Mouse (Mus musculus): Measurements from ENCODE around the gene Cdh18. TPM values are rescaled to one million over a fixed set of nuclear protein-coding genes. Genes with fewer than 3 reads are reported as not detected.

Cdh18 gene
- total and polyA plus RNA-seq, 2 experiments = 0.18 to 0.28 TPM

DNA sequence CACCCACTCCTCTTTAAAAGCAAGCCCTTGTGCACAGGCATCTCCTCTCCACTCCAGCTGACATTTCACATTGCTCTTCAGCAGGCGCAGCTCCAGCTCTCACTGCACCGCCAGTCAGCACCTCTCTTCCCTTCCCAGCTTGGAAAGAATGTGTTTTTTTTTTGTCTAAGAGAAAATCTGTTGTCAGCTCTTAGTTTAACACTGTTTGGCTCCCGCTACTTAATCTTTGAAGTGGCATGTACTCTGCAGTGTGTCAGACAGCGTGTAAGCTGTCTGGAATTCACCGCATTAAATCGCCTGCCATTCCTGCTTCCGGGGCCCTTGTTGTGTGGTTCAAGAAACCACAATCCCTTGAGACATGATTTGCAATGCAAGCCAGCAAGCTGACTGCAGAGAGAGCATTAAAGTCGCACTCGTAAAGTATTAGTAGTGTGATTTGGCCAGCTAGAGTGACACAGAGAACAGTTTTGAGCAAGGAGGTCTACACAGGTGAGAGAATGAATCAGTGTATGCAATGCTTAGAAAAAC is 903.3 kb downstream of the Cdh18 start:
- DNase-seq (ENCODE audit: extremely low read depth, low read depth, low spot score) = no peak
- Histone ChIP-seq H3K36me3 (ENCODE audit: control insufficient read depth, insufficient read depth, low read length) (no peaks in the 10 kb centered on the region), H3K4me3 (ENCODE audit: insufficient read depth, low read depth, low read length) (no peak overlapping the region), H3K9ac (ENCODE audit: low read depth, low read length) (no peak overlapping the region), H3K27me3 (ENCODE audit: control insufficient read depth, insufficient read depth, low read length) (no peaks in the 10 kb centered on the region), H3K79me2 (ENCODE audit: control insufficient read depth, insufficient read depth, low read length) (no peaks in the 10 kb centered on the region), H3K4me1 (ENCODE audit: control insufficient read depth, insufficient read depth, low read length) (no peaks in the 10 kb centered on the region), H3K27ac (replicated peaks; ENCODE audit: insufficient read depth, low read depth, low read length) (no peak overlapping the region)
- no peak for TF ChIP-seq CTCF (IDR thresholded peaks at IDR 0.05; ENCODE audit: low read depth, low read length)
- no peak for TF ChIP-seq POLR2A (IDR thresholded peaks at IDR 0.05; ENCODE audit: extremely low read depth, insufficient read depth, low read length)
- 67% methylated on average over 9 of the region's 9 CpGs for WGBS

DNA sequence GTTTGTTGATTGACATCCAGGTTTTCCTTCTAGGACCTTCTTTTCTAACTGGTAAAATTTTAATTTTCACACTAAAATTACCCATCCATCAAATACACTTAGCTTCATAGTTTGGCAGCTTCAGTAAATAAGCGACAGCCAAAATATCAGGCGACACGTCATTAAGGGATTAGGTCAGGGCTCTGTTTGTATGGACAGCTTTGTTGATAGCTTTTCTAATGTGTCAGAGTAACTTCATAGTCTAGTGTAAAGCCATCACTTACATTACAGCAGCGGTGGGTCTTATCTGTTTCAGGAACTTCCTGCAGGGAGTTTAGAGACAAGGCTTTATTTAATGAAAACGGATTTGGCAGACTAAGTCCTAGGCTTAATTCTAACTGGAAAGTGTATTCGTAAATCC is 904.5 kb downstream of the Cdh18 start:
- H3K9ac ChIP-seq (ENCODE audit: low read depth, low read length) = no peak overlapping the region
- H3K27me3 ChIP-seq (ENCODE audit: control insufficient read depth, insufficient read depth, low read length) = no peaks in the 10 kb centered on the region
- H3K4me1 ChIP-seq (ENCODE audit: control insufficient read depth, insufficient read depth, low read length) = no peaks in the 10 kb centered on the region
- no peak for DNase-seq (ENCODE audit: extremely low read depth, low read depth, low spot score)
- no peak for TF ChIP-seq CTCF (IDR thresholded peaks at IDR 0.05; ENCODE audit: low read depth, low read length)
- TF ChIP-seq POLR2A (IDR thresholded peaks at IDR 0.05; ENCODE audit: extremely low read depth, insufficient read depth, low read length) = no peak
- no peak overlapping the region for H3K27ac ChIP-seq (replicated peaks; ENCODE audit: insufficient read depth, low read depth, low read length)
- no peaks in the 10 kb centered on the region for H3K36me3 ChIP-seq (ENCODE audit: control insufficient read depth, insufficient read depth, low read length)
- no peak overlapping the region for H3K4me3 ChIP-seq (ENCODE audit: insufficient read depth, low read depth, low read length)
- 82% methylated on average over 6 of the region's 6 CpGs for WGBS
- H3K79me2 ChIP-seq (ENCODE audit: control insufficient read depth, insufficient read depth, low read length) = no peaks in the 10 kb centered on the region

DNA sequence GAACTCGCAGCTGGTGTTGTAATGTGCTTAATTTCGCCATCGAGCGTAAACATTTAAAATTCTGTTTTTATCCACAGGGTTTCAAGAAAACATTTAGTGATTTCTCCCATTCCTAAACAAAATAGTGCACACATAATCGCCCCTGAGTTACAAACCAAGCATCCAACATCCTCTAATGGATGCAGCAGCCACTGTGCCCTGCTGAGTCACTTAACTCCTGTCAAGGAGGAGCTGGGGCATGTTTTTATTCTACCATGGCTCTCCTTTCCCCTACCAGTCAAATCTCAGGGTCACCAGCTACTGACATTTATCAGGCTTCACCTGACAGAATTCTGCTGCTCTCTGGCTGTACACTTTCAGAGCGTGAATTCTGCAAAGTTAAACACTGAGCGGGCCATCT is 906.5 kb downstream of the Cdh18 start:
- TF ChIP-seq POLR2A (IDR thresholded peaks at IDR 0.05; ENCODE audit: extremely low read depth, insufficient read depth, low read length) (no peak), CTCF (IDR thresholded peaks at IDR 0.05; ENCODE audit: low read depth, low read length) (no peak)
- DNase-seq (ENCODE audit: extremely low read depth, low read depth, low spot score) = no peak
- no peaks in the 10 kb centered on the region for H3K4me1 ChIP-seq (ENCODE audit: control insufficient read depth, insufficient read depth, low read length)
- H3K9ac ChIP-seq (ENCODE audit: low read depth, low read length) = no peak overlapping the region
- H3K79me2 ChIP-seq (ENCODE audit: control insufficient read depth, insufficient read depth, low read length) = no peaks in the 10 kb centered on the region
- 81% methylated on average over 7 of the region's 7 CpGs for WGBS
- no peak overlapping the region for H3K4me3 ChIP-seq (ENCODE audit: insufficient read depth, low read depth, low read length)
- H3K27ac ChIP-seq (replicated peaks; ENCODE audit: insufficient read depth, low read depth, low read length) = no peak overlapping the region
- H3K36me3 ChIP-seq (ENCODE audit: control insufficient read depth, insufficient read depth, low read length) = no peaks in the 10 kb centered on the region
- H3K27me3 ChIP-seq (ENCODE audit: control insufficient read depth, insufficient read depth, low read length) = no peaks in the 10 kb centered on the region

DNA sequence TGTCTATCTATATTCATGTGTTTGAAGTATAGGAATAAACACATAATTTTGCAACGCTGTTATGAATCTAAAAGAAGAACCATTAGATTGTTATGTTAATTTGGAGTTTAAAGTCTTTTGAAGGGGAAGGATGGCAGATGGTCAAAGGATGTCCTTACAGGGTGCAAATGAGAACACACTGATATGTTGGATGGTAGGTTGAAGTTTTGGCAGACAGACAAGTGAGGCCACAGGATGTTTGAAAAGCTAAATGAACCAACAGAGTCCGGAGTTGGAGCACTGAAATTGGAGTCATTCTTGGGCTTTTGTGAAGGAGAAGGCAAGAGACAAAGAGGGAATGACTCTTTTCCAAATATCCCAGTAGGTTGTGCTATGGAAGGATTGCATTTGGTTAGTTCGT is 908.6 kb downstream of the Cdh18 start:
- no peak overlapping the region for H3K27ac ChIP-seq (replicated peaks; ENCODE audit: insufficient read depth, low read depth, low read length)
- no peaks in the 10 kb centered on the region for H3K79me2 ChIP-seq (ENCODE audit: control insufficient read depth, insufficient read depth, low read length)
- 51% methylated on average over 3 of the region's 3 CpGs for WGBS
- no peak for DNase-seq (ENCODE audit: extremely low read depth, low read depth, low spot score)
- no peaks in the 10 kb centered on the region for H3K4me1 ChIP-seq (ENCODE audit: control insufficient read depth, insufficient read depth, low read length)
- no peaks in the 10 kb centered on the region for H3K27me3 ChIP-seq (ENCODE audit: control insufficient read depth, insufficient read depth, low read length)
- H3K9ac ChIP-seq (ENCODE audit: low read depth, low read length) = no peak overlapping the region
- no peak for TF ChIP-seq CTCF (IDR thresholded peaks at IDR 0.05; ENCODE audit: low read depth, low read length)
- no peak for TF ChIP-seq POLR2A (IDR thresholded peaks at IDR 0.05; ENCODE audit: extremely low read depth, insufficient read depth, low read length)
- H3K36me3 ChIP-seq (ENCODE audit: control insufficient read depth, insufficient read depth, low read length) = no peaks in the 10 kb centered on the region
- no peak overlapping the region for H3K4me3 ChIP-seq (ENCODE audit: insufficient read depth, low read depth, low read length)

DNA sequence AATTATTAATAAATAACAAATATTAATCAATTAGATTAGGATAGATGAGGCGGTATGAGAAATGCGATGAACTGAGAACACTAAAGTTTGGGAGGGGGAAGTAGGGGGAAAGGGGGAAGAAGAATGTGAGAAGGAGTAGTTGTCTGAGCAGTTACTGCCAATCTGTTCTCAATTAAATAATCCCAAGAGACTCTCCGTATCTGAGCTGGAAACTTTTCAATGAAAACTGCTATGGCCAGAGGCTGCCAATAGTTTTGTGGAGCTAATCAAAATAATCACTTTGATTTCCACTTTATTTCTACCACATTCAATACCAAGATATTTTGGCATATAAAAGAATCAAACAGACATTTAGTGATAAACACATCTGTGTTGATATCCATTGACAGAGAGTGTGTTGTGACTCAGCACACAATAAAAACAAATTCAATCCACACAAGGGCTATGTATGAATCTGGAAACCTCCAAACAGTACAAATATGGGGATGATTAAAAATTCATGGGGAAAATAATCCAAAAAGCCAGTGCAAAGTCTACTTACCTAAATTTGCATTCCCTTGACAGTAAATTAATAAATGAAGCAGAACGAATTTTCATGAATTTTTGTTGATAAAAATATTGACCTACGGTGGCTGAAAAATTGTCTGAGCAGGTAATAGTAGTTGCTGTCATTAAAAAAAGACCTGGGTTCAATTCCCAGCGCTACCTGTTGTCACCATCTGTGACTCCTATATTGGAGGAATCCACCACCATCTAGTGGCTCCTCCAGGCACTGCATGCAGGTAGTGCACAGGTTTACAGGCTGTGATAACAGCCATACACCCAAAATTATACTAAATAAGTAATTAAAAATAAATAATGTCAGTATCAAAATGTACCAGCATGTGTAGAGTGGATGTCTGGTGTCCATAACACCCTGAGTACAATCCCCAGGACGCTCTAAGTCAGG is 922.0 kb downstream of the Cdh18 start:
- H3K9ac ChIP-seq (ENCODE audit: low read depth, low read length) = no peak overlapping the region
- no peaks in the 10 kb centered on the region for H3K4me1 ChIP-seq (ENCODE audit: control insufficient read depth, insufficient read depth, low read length)
- WGBS = 77% methylated on average over 7 of the region's 7 CpGs
- no peak for TF ChIP-seq POLR2A (IDR thresholded peaks at IDR 0.05; ENCODE audit: extremely low read depth, insufficient read depth, low read length)
- TF ChIP-seq CTCF (IDR thresholded peaks at IDR 0.05; ENCODE audit: low read depth, low read length) = peak; percentile 24; the same call in 1 of the 2 replicates
- H3K79me2 ChIP-seq (ENCODE audit: control insufficient read depth, insufficient read depth, low read length) = no peaks in the 10 kb centered on the region
- no peak overlapping the region for H3K4me3 ChIP-seq (ENCODE audit: insufficient read depth, low read depth, low read length)
- no peak for DNase-seq (ENCODE audit: extremely low read depth, low read depth, low spot score)
- H3K27me3 ChIP-seq (ENCODE audit: control insufficient read depth, insufficient read depth, low read length) = no peaks in the 10 kb centered on the region
- no peaks in the 10 kb centered on the region for H3K36me3 ChIP-seq (ENCODE audit: control insufficient read depth, insufficient read depth, low read length)
- no peak overlapping the region for H3K27ac ChIP-seq (replicated peaks; ENCODE audit: insufficient read depth, low read depth, low read length)

DNA sequence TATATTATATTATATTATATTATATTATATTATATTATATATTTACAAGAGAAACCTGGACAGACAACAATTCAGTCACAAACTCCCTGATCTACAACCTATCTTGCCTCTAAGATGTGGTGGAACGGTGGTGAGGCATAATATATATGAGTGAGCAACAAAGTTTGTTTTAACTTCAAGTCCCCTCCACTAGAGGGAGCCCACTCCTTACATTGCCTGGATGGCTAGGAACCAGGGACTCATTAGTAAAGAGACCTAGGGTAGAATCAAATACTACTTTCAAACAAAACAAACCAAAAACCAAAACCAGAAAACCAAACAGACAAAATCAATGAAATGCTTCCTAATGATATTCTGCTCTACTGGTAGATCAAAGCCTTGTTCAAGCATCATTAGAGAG is 937.5 kb downstream of the Cdh18 start:
- Histone ChIP-seq H3K4me3 (ENCODE audit: insufficient read depth, low read depth, low read length) (no peak overlapping the region), H3K36me3 (ENCODE audit: control insufficient read depth, insufficient read depth, low read length) (no peaks in the 10 kb centered on the region), H3K9ac (ENCODE audit: low read depth, low read length) (no peak overlapping the region), H3K27me3 (ENCODE audit: control insufficient read depth, insufficient read depth, low read length) (no peaks in the 10 kb centered on the region; the same call in 1 of the 2 replicates), H3K4me1 (ENCODE audit: control insufficient read depth, insufficient read depth, low read length) (no peaks in the 10 kb centered on the region), H3K27ac (replicated peaks; ENCODE audit: insufficient read depth, low read depth, low read length) (no peak overlapping the region), H3K79me2 (ENCODE audit: control insufficient read depth, insufficient read depth, low read length) (no peaks in the 10 kb centered on the region)
- TF ChIP-seq CTCF (IDR thresholded peaks at IDR 0.05; ENCODE audit: low read depth, low read length) (no peak), POLR2A (IDR thresholded peaks at IDR 0.05; ENCODE audit: extremely low read depth, insufficient read depth, low read length) (no peak)
- 32% methylated on average over 1 of the region's 1 CpGs for WGBS
- DNase-seq (ENCODE audit: extremely low read depth, low read depth, low spot score) = peak; percentile 21

Measured in liver, adult 2 months (tissue).